Comparison of ENCODE assay signal across 8 mouse cellular contexts in genomic region chr11:76622566-76623205, GRCm38 (mm10). TPM values are rescaled to one million over a fixed set of nuclear protein-coding genes. Genes with fewer than 3 reads are reported as not detected.
DNase-seq lines count a peak whose midpoint lies in the region; TF ChIP-seq lines count a peak whose summit lies in the region.

No protein-coding gene starts in this region.

- TF ChIP-seq POLR2A in heart, adult 2 months (IDR thresholded peaks at IDR 0.05; ENCODE audit: insufficient read depth, low read depth, low read length), result no peak
- no peak for TF ChIP-seq POLR2A in small intestine, adult 2 months (IDR thresholded peaks at IDR 0.05; ENCODE audit: low read depth, low read length)

- peaks cover 4% of the 10 kb centered on the region; the same call in 1 of the 2 replicates for H3K27me3 ChIP-seq in heart, adult 2 months (ENCODE audit: control insufficient read depth, insufficient read depth, low read length)
- H3K27me3 ChIP-seq in small intestine, adult 2 months (ENCODE audit: control insufficient read depth, insufficient read depth, low read length), result no peaks in the 10 kb centered on the region

- peak; percentile 45 for DNase-seq in left cerebral cortex, postnatal 4 days
- DNase-seq in left cerebral cortex, postnatal 25 days (ENCODE audit: low spot score in 2 of 2), result no peak
- peak; percentile 50 for DNase-seq in adrenal gland, postnatal 25 days
- DNase-seq in heart, adult 2 months, result peak; percentile 49 to 56
- peak; percentile 20 to 23 for DNase-seq in kidney, adult 8-10 months
- DNase-seq in lung, postnatal 10 days, result peak; percentile 19
- no peak for DNase-seq in layer of hippocampus, adult 11-12 months (ENCODE audit: low spot score)

- H3K4me1 ChIP-seq in heart, adult 2 months (ENCODE audit: control insufficient read depth, insufficient read depth, low read length), result no peaks in the 10 kb centered on the region
- peaks cover 9% of the 10 kb centered on the region for H3K4me1 ChIP-seq in small intestine, adult 2 months (ENCODE audit: control insufficient read depth, insufficient read depth, insufficient read length, low read length)

- intact Hi-C loops in left cerebral cortex, postnatal 4 days (cut with DNase I), result no loop called here
- intact Hi-C loops in left cerebral cortex, postnatal 25 days (cut with DNase I), result no loop called here
- intact Hi-C loops in heart, adult 2 months (cut with DNase I), result no loop called here

- TF ChIP-seq CTCF in heart, adult 2 months (IDR thresholded peaks at IDR 0.05), result no peak
- TF ChIP-seq CTCF in small intestine, adult 2 months (IDR thresholded peaks at IDR 0.05; ENCODE audit: extremely low read depth, insufficient read length, insufficient replicate concordance, low read depth, low read length), result no peak

- H3K36me3 ChIP-seq in heart, adult 2 months (ENCODE audit: control insufficient read depth, insufficient read depth, low read length), result no peaks in the 10 kb centered on the region
- H3K36me3 ChIP-seq in small intestine, adult 2 months (ENCODE audit: control insufficient read depth, insufficient read depth, low read length), result no peaks in the 10 kb centered on the region

- WGBS in heart, adult 2 months, result under 1% methylated on average over 63 of the region's 66 CpGs
- under 1% methylated on average over 66 of the region's 66 CpGs for WGBS in small intestine, adult 2 months

- no peaks in the 10 kb centered on the region for H3K79me2 ChIP-seq in heart, adult 2 months (replicated peaks; ENCODE audit: control insufficient read depth, insufficient read depth, low read length)

- H3K27ac ChIP-seq in heart, adult 2 months, result no peak overlapping the region
- peak overlapping the region; percentile 59; the same call in 1 of the 2 replicates for H3K27ac ChIP-seq in small intestine, adult 2 months (ENCODE audit: insufficient read depth, low read depth, low read length)

- TF ChIP-seq EP300 in heart, adult 2 months (IDR thresholded peaks at IDR 0.05; ENCODE audit: insufficient read depth, low read depth, low read length), result no peak

- H3K9ac ChIP-seq in heart, adult 2 months (ENCODE audit: low read depth, low read length), result peak overlapping the region; percentile 53; the same call in 1 of the 2 replicates

- peak overlapping the region; percentile 56 for H3K4me3 ChIP-seq in heart, adult 2 months
- H3K4me3 ChIP-seq in small intestine, adult 2 months (ENCODE audit: low read depth, low read length), result peak overlapping the region; percentile 97

RNA-seq across cellular contexts. Expression of gene Abr, which starts 0.6 kb away (rescaled TPM):
- total RNA-seq in left cerebral cortex, postnatal 4 days (2021), result 100 to 1,000 TPM; 267 to 280 TPM
- 100 to 1,000 TPM; 458 to 459 TPM for total RNA-seq in left cerebral cortex, postnatal 25 days (2021)
- 53.7 and 55.3 TPM in 2 replicates for total RNA-seq in adrenal gland, postnatal 25 days (2021)
- total RNA-seq in heart, adult 2 months (2021), result 10 to 100 TPM; 23.4 to 32.2 TPM
- 26.6 and 37.5 TPM in 2 replicates for polyA plus RNA-seq in heart, adult 2 months (2012; rRNA removed)
- polyA plus RNA-seq in small intestine, adult 2 months (2012; rRNA removed), result 74.2 and 161 TPM in 2 replicates

RNA-seq across cellular contexts. Expression of gene Bhlha9, which starts 49.6 kb away (rescaled TPM):
- total RNA-seq in left cerebral cortex, postnatal 4 days (2021), result 1 to 10 TPM; 2.5 to 3.3 TPM
- 1 to 10 TPM; 3.4 to 3.7 TPM for total RNA-seq in left cerebral cortex, postnatal 25 days (2021)
- not detected in 2 replicates for total RNA-seq in adrenal gland, postnatal 25 days (2021)
- not detected for total RNA-seq in heart, adult 2 months (2021)
- not detected in 2 replicates for polyA plus RNA-seq in heart, adult 2 months (2012; rRNA removed)
- polyA plus RNA-seq in small intestine, adult 2 months (2012; rRNA removed), result not detected in 2 replicates

RNA-seq across cellular contexts. Expression of gene Trarg1, which starts 56.9 kb away (rescaled TPM):
- total RNA-seq in left cerebral cortex, postnatal 4 days (2021), result under 1 TPM; 0.30 to 0.68 TPM
- total RNA-seq in left cerebral cortex, postnatal 25 days (2021), result under 1 TPM; 0.66 to 0.69 TPM
- 27.4 and 30.2 TPM in 2 replicates for total RNA-seq in adrenal gland, postnatal 25 days (2021)
- 1 to 10 TPM; 3.5 to 3.8 TPM for total RNA-seq in heart, adult 2 months (2021)
- polyA plus RNA-seq in heart, adult 2 months (2012; rRNA removed), result 2.3 and 4.7 TPM in 2 replicates
- 0.29 and 0.47 TPM in 2 replicates for polyA plus RNA-seq in small intestine, adult 2 months (2012; rRNA removed)

Comparison
In these comparisons a context has a peak if more than half of its experiments do, and no peak if none do; other contexts are left out.
1. DNase-seq: peak in left cerebral cortex, postnatal 4 days (single experiment), adrenal gland, postnatal 25 days (single experiment), heart, adult 2 months (2 of 2), kidney, adult 8-10 months (2 of 2) and lung, postnatal 10 days (single experiment); none in left cerebral cortex, postnatal 25 days (0 of 2) and layer of hippocampus, adult 11-12 months (single experiment).